In the genomic region with DNA sequence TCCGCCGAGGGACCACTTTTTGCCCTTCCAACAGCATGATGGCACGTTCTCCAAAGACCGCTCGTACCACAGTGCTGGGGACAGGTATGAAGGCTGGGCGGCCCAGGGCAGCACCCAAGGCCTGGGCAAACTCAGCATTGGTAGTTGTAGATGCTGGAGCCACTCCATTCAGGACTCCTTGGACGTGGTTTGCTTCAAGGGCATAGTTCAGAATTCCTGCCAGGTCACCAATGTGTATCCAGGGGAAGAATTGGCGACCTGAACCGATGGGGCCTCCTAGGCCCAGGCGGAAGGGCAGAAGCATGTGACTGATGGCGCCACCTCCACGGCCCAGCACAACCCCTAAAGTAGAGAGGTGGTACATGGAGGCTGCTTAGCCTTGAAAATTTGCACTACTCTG, we compare ENCODE assay signal across 23 mouse cellular contexts. TPM values are rescaled to one million over a fixed set of nuclear protein-coding genes. Genes with fewer than 3 reads are reported as not detected.
DNase-seq lines count a peak whose midpoint lies in the region; ATAC-seq lines count a peak whose summit lies in the region.
"Had no signal": no experiment of that assay in that cellular context is flagged by ENCODE, and none has a peak within 500 bp of the region (broad histone marks: within the 10 kb centered on the region; RNA-seq: fewer than 3 reads in every experiment).

No protein-coding gene starts in this region.

- H3K4me2 ChIP-seq in kidney, embryonic 14.5 days (replicated peaks; ENCODE audit: low read depth, low read length): no peak overlapping the region
- H3K4me2 ChIP-seq in midbrain, embryonic 11.5 days: no peak overlapping the region
- no peak overlapping the region for H3K4me2 ChIP-seq in midbrain, embryonic 13.5 days (replicated peaks)
- H3K4me2 ChIP-seq: forebrain, embryonic 13.5 days; heart, embryonic 15.5 days; liver, embryonic 13.5 days; lung, embryonic 14.5 days; neural tube, embryonic 12.5 days had no signal

- no peaks in the 10 kb centered on the region for H3K9me3 ChIP-seq in kidney, embryonic 14.5 days (ENCODE audit: control insufficient read depth, low read length)
- no peaks in the 10 kb centered on the region for H3K9me3 ChIP-seq in midbrain, embryonic 11.5 days (ENCODE audit: control insufficient read depth, low read length)
- no peaks in the 10 kb centered on the region for H3K9me3 ChIP-seq in midbrain, embryonic 13.5 days
- H3K9me3 ChIP-seq: forebrain, embryonic 13.5 days; heart, embryonic 15.5 days; liver, embryonic 13.5 days; neural tube, embryonic 12.5 days had no signal

- H3K27me3 ChIP-seq in kidney, embryonic 14.5 days (ENCODE audit: control insufficient read depth, insufficient read depth, low read length): no peaks in the 10 kb centered on the region
- no peaks in the 10 kb centered on the region for H3K27me3 ChIP-seq in midbrain, embryonic 11.5 days (ENCODE audit: control insufficient read depth, insufficient read depth, low read length)
- no peaks in the 10 kb centered on the region for H3K27me3 ChIP-seq in midbrain, embryonic 13.5 days
- H3K27me3 ChIP-seq: forebrain, embryonic 13.5 days; heart, embryonic 15.5 days; neural tube, embryonic 12.5 days had no signal

- H3K4me3 ChIP-seq in kidney, embryonic 14.5 days (ENCODE audit: low read length): no peak overlapping the region
- no peak overlapping the region for H3K4me3 ChIP-seq in midbrain, embryonic 11.5 days (ENCODE audit: low read depth, low read length)
- H3K4me3 ChIP-seq in midbrain, embryonic 13.5 days (replicated peaks): no peak overlapping the region
- H3K4me3 ChIP-seq: erythroblast, embryonic 14.5 days; forebrain, embryonic 13.5 days; heart, embryonic 15.5 days; liver, embryonic 13.5 days; neural tube, embryonic 12.5 days had no signal

- ATAC-seq in kidney, embryonic 14.5 days (ENCODE audit: low FRiP score, low TSS enrichment): no peak
- no peak for ATAC-seq in midbrain, embryonic 11.5 days (ENCODE audit: low FRiP score)
- ATAC-seq in midbrain, embryonic 13.5 days: no peak
- ATAC-seq: forebrain, embryonic 13.5 days; hindbrain, embryonic 16.5 days had no signal

- peak; percentile 33 for DNase-seq in cerebellum, adult 11-12 months
- DNase-seq in cerebellum, adult 8-10 months: no peak
- DNase-seq in kidney, adult 11 months: peak; percentile 53
- peak; percentile 35 for DNase-seq in midbrain, embryonic 11.5 days (ENCODE audit: low spot score, missing footprints)
- DNase-seq in layer of hippocampus, adult 8-10 months (ENCODE audit: low spot score in 2 of 2): no peak
- DNase-seq: B cell, adult 2 months; gastrocnemius, postnatal 10 days; heart, adult 18-20 months; left cerebral cortex, postnatal 4 days; liver, embryonic 13.5 days; lung, embryonic 14.5 days; lung, postnatal 36 days had no signal

- peaks cover 50% of the 10 kb centered on the region for H3K36me3 ChIP-seq in kidney, embryonic 14.5 days (ENCODE audit: control insufficient read depth, insufficient read depth, low read length)
- peaks cover 19% of the 10 kb centered on the region for H3K36me3 ChIP-seq in midbrain, embryonic 11.5 days (ENCODE audit: control insufficient read depth, insufficient read depth, low read length)
- peaks cover 52% of the 10 kb centered on the region for H3K36me3 ChIP-seq in midbrain, embryonic 13.5 days

- no peak overlapping the region for H3K27ac ChIP-seq in kidney, embryonic 14.5 days (ENCODE audit: low read depth, low read length)
- H3K27ac ChIP-seq in midbrain, embryonic 11.5 days (ENCODE audit: low read depth, low read length): no peak overlapping the region
- H3K27ac ChIP-seq in midbrain, embryonic 13.5 days: no peak overlapping the region
- H3K27ac ChIP-seq: forebrain, embryonic 13.5 days; heart, embryonic 15.5 days; liver, embryonic 13.5 days; neural tube, embryonic 12.5 days; stomach, postnatal 0 days had no signal

- 92% methylated on average over 12 of the region's 12 CpGs for WGBS in kidney, embryonic 14.5 days
- 93% methylated on average over 12 of the region's 12 CpGs for WGBS in midbrain, embryonic 11.5 days
- WGBS in midbrain, embryonic 13.5 days: 96% methylated on average over 12 of the region's 12 CpGs

- H3K4me1 ChIP-seq in kidney, embryonic 14.5 days (ENCODE audit: control insufficient read depth, insufficient read depth, low read length): peaks cover 6% of the 10 kb centered on the region; the same call in 1 of the 2 replicates
- peaks cover 7% of the 10 kb centered on the region for H3K4me1 ChIP-seq in midbrain, embryonic 11.5 days (ENCODE audit: control insufficient read depth, insufficient read depth, low read length)
- H3K4me1 ChIP-seq in midbrain, embryonic 13.5 days (replicated peaks): peaks cover 21% of the 10 kb centered on the region

- H3K9ac ChIP-seq in kidney, embryonic 14.5 days (ENCODE audit: low read depth, low read length): no peak overlapping the region
- no peak overlapping the region for H3K9ac ChIP-seq in midbrain, embryonic 11.5 days (ENCODE audit: low read length)
- H3K9ac ChIP-seq in midbrain, embryonic 13.5 days (replicated peaks): no peak overlapping the region
- H3K9ac ChIP-seq: forebrain, embryonic 13.5 days; heart, embryonic 15.5 days; liver, embryonic 13.5 days; lung, embryonic 14.5 days; neural tube, embryonic 12.5 days had no signal

RNA-seq across cellular contexts. Expression of a gene that starts 2.4 kb away (rescaled TPM):
- 61.3 and 64.7 TPM in 2 replicates for polyA plus RNA-seq in kidney, embryonic 14.5 days (2014; fragmentation: Nextera tagmentation; extraction: Ambion mirVana)
- 25.0 and 27.8 TPM in 2 replicates for polyA plus RNA-seq in midbrain, embryonic 11.5 days (2014; fragmentation: Nextera tagmentation; extraction: Ambion mirVana)
- 89.4 and 92.5 TPM in 2 replicates for polyA plus RNA-seq in midbrain, embryonic 13.5 days (2015; fragmentation: Nextera tagmentation; extraction: Ambion mirVana)
- total RNA-seq in layer of hippocampus, adult 8-10 months (2022): 10 to 100 TPM; 66.0 to 86.3 (median 78.8) TPM

RNA-seq across cellular contexts. Expression of a gene that starts 12.9 kb away (rescaled TPM):
- polyA plus RNA-seq in kidney, embryonic 14.5 days (2014; fragmentation: Nextera tagmentation; extraction: Ambion mirVana): 7.0 and 9.7 TPM in 2 replicates
- polyA plus RNA-seq in midbrain, embryonic 11.5 days (2014; fragmentation: Nextera tagmentation; extraction: Ambion mirVana): 8.5 and 8.7 TPM in 2 replicates
- 10.1 and 11.1 TPM in 2 replicates for polyA plus RNA-seq in midbrain, embryonic 13.5 days (2015; fragmentation: Nextera tagmentation; extraction: Ambion mirVana)
- total RNA-seq in layer of hippocampus, adult 8-10 months (2022): 10 to 100 TPM; 13.4 to 14.0 (median 13.7) TPM

RNA-seq across cellular contexts. Expression of a gene that starts 13.5 kb away (rescaled TPM):
- 0.23 and 0.31 TPM in 2 replicates for polyA plus RNA-seq in kidney, embryonic 14.5 days (2014; fragmentation: Nextera tagmentation; extraction: Ambion mirVana)
- polyA plus RNA-seq in midbrain, embryonic 11.5 days (2014; fragmentation: Nextera tagmentation; extraction: Ambion mirVana): 0.03 and 0.23 TPM in 2 replicates
- 0.23 and 0.26 TPM in 2 replicates for polyA plus RNA-seq in midbrain, embryonic 13.5 days (2015; fragmentation: Nextera tagmentation; extraction: Ambion mirVana)
- under 1 TPM; 0.20 to 0.43 (median 0.33) TPM for total RNA-seq in layer of hippocampus, adult 8-10 months (2022)
- total RNA-seq: heart, adult 18-20 months had no signal
- polyA plus RNA-seq: erythroblast, embryonic 14.5 days had no signal

RNA-seq across cellular contexts. Expression of a gene that starts 43.9 kb away (rescaled TPM):
- 11.0 and 15.6 TPM in 2 replicates for polyA plus RNA-seq in kidney, embryonic 14.5 days (2014; fragmentation: Nextera tagmentation; extraction: Ambion mirVana)
- 10.7 and 12.0 TPM in 2 replicates for polyA plus RNA-seq in midbrain, embryonic 11.5 days (2014; fragmentation: Nextera tagmentation; extraction: Ambion mirVana)
- polyA plus RNA-seq in midbrain, embryonic 13.5 days (2015; fragmentation: Nextera tagmentation; extraction: Ambion mirVana): 13.4 and 13.5 TPM in 2 replicates
- total RNA-seq in layer of hippocampus, adult 8-10 months (2022): 10 to 100 TPM in 2 of 4 experiments, 1 to 10 TPM in 2; 6.4 to 10.9 (median 9.3) TPM

RNA-seq across cellular contexts. Expression of a gene that starts 46.8 kb away (rescaled TPM):
- polyA plus RNA-seq in kidney, embryonic 14.5 days (2014; fragmentation: Nextera tagmentation; extraction: Ambion mirVana): 0.30 and 1.1 TPM in 2 replicates
- not detected in 2 replicates for polyA plus RNA-seq in midbrain, embryonic 11.5 days (2014; fragmentation: Nextera tagmentation; extraction: Ambion mirVana)
- not detected in 2 replicates for polyA plus RNA-seq in midbrain, embryonic 13.5 days (2015; fragmentation: Nextera tagmentation; extraction: Ambion mirVana)
- under 1 TPM in 1 of 4 experiments, not detected in 3; 0.39 TPM for total RNA-seq in layer of hippocampus, adult 8-10 months (2022)
- total RNA-seq: hematopoietic stem cell, adult 5-6 weeks; left cerebral cortex, adult 18-20 months had no signal
- polyA plus RNA-seq: embryonic facial prominence, embryonic 11.5 days; erythroblast, embryonic 14.5 days; forebrain, embryonic 13.5 days; hindbrain, embryonic 16.5 days; neural tube, embryonic 12.5 days had no signal

Comparison
In these comparisons a context has a peak if more than half of its experiments do, and no peak if none do; other contexts are left out.
1. DNase-seq: peak in cerebellum, adult 11-12 months (single experiment), kidney, adult 11 months (single experiment) and midbrain, embryonic 11.5 days (single experiment); none in cerebellum, adult 8-10 months (single experiment) and layer of hippocampus, adult 8-10 months (0 of 2).